Comparison of ENCODE assay signal across 13 mouse cellular contexts in the genomic region with DNA sequence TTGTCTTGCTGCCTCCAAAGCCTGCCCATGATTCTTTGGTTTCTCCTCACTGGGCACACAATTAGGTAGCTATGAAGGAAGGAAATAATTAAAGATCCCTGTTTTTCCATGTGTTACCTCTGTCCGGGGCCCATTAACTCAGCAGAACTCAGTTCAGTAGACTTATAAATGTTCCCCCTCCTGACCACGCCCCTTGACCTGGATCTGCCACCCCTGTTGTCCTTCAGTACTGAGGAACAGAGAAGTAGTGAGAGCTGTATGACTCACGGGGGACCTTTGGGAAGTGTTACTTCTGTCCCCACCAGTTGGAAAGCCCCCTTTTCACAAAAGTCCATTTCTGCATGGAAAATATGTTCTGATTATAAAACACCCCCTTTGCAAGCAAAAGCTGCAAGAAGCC.
DNase-seq lines count a peak whose midpoint lies in the region; ATAC-seq and TF ChIP-seq lines count a peak whose summit lies in the region.
"Had no signal": no experiment of that assay in that cellular context is flagged by ENCODE, and none has a peak within 500 bp of the region (broad histone marks: within the 10 kb centered on the region; RNA-seq: fewer than 3 reads in every experiment).

No protein-coding gene starts in this region.

- peak overlapping the region; percentile 28 for H3K27ac ChIP-seq in heart, postnatal 0 days (ENCODE audit: low read depth)
- H3K27ac ChIP-seq in hindbrain, embryonic 13.5 days: no peak overlapping the region
- H3K27ac ChIP-seq in forebrain, embryonic 11.5 days (ENCODE audit: low read depth, low read length): no peak overlapping the region

- peaks cover under 1% of the 10 kb centered on the region for H3K4me1 ChIP-seq in heart, postnatal 0 days (ENCODE audit: control insufficient read depth, insufficient read depth)
- no peaks in the 10 kb centered on the region for H3K4me1 ChIP-seq in hindbrain, embryonic 13.5 days (replicated peaks)
- no peaks in the 10 kb centered on the region for H3K4me1 ChIP-seq in forebrain, embryonic 11.5 days (replicated peaks; ENCODE audit: control insufficient read depth, insufficient read depth, low read length)

- TF ChIP-seq EP300 in heart, postnatal 0 days (IDR thresholded peaks at IDR 0.05; ENCODE audit: low read depth): no peak

- intact Hi-C loops in heart, postnatal 25 days (cut with DNase I): loop anchor here (5.0 kb wide), 1 partner anchor 225 kb away; a partner anchor contains a TSS

- TF ChIP-seq CTCF in heart, postnatal 0 days (IDR thresholded peaks at IDR 0.05; ENCODE audit: low read depth): no peak

- peaks cover 5% of the 10 kb centered on the region; the same call in 1 of the 2 replicates for H3K9me3 ChIP-seq in heart, postnatal 0 days (replicated peaks; ENCODE audit: control insufficient read depth, low read length)
- H3K9me3 ChIP-seq in hindbrain, embryonic 13.5 days: no peaks in the 10 kb centered on the region
- no peaks in the 10 kb centered on the region for H3K9me3 ChIP-seq in forebrain, embryonic 11.5 days (ENCODE audit: control insufficient read depth, low read length)

- H3K4me2 ChIP-seq in heart, postnatal 0 days (ENCODE audit: low read depth, low read length): no peak overlapping the region
- H3K4me2 ChIP-seq in hindbrain, embryonic 13.5 days: no peak overlapping the region
- no peak overlapping the region for H3K4me2 ChIP-seq in forebrain, embryonic 11.5 days (ENCODE audit: low read depth, low read length, severe bottlenecking)
- H3K4me2 ChIP-seq: midbrain, embryonic 11.5 days had no signal

- H3K36me3 ChIP-seq in heart, postnatal 0 days (replicated peaks; ENCODE audit: control insufficient read depth, insufficient read depth, low read length): peaks cover 53% of the 10 kb centered on the region
- H3K36me3 ChIP-seq in hindbrain, embryonic 13.5 days: peaks cover 41% of the 10 kb centered on the region
- peaks cover 3% of the 10 kb centered on the region; the same call in 1 of the 2 replicates for H3K36me3 ChIP-seq in forebrain, embryonic 11.5 days (ENCODE audit: control insufficient read depth, insufficient read depth, low read length)

- H3K4me3 ChIP-seq in heart, postnatal 0 days (ENCODE audit: low read depth, low read length): no peak overlapping the region
- no peak overlapping the region for H3K4me3 ChIP-seq in hindbrain, embryonic 13.5 days
- H3K4me3 ChIP-seq in forebrain, embryonic 11.5 days (ENCODE audit: low read depth, low read length): no peak overlapping the region
- H3K4me3 ChIP-seq: erythroblast, embryonic 14.5 days had no signal

- 62% methylated on average over 3 of the region's 3 CpGs for WGBS in heart, postnatal 0 days
- 87% methylated on average over 3 of the region's 3 CpGs for WGBS in hindbrain, embryonic 13.5 days
- WGBS in forebrain, embryonic 11.5 days: 86% methylated on average over 3 of the region's 3 CpGs

- no peak for ATAC-seq in heart, postnatal 0 days (ENCODE audit: insufficient read depth, low read depth)
- ATAC-seq in megakaryocyte-erythroid progenitor cell, adult 5-6 weeks (replicated peaks; ENCODE audit: low FRiP score, low TSS enrichment, poor library complexity, severe bottlenecking): no peak
- ATAC-seq in hindbrain, embryonic 13.5 days (ENCODE audit: low FRiP score): no peak
- ATAC-seq in forebrain, embryonic 11.5 days (replicated peaks; ENCODE audit: low FRiP score): no peak
- ATAC-seq: CD4-positive, CD25-positive, alpha-beta regulatory T cell, adult 4 months had no signal

- no peaks in the 10 kb centered on the region for H3K27me3 ChIP-seq in heart, postnatal 0 days (ENCODE audit: control insufficient read depth, insufficient read depth, low read length)
- no peaks in the 10 kb centered on the region for H3K27me3 ChIP-seq in hindbrain, embryonic 13.5 days
- no peaks in the 10 kb centered on the region for H3K27me3 ChIP-seq in forebrain, embryonic 11.5 days (ENCODE audit: control insufficient read depth, insufficient read depth, low read length)

- DNase-seq in heart, adult 8-10 months (ENCODE audit: low spot score): peak; percentile 35
- no peak for DNase-seq in heart, postnatal 25 days (ENCODE audit: low spot score)
- peak; percentile 88 for DNase-seq in adrenal gland, adult 2 months
- DNase-seq in heart, postnatal 0 days (ENCODE audit: low spot score): no peak
- DNase-seq in retina, embryonic 14.5 days (ENCODE audit: low spot score): peak; percentile 40
- no peak for DNase-seq in forebrain, embryonic 11.5 days (ENCODE audit: low spot score)
- DNase-seq: cerebellum, postnatal 14 days; kidney, postnatal 10 days had no signal

- H3K9ac ChIP-seq in heart, postnatal 0 days (replicated peaks; ENCODE audit: low read depth, low read length): no peak overlapping the region
- H3K9ac ChIP-seq in hindbrain, embryonic 13.5 days: no peak overlapping the region
- H3K9ac ChIP-seq in forebrain, embryonic 11.5 days (ENCODE audit: low read length): no peak overlapping the region

Comparison
In these comparisons a context has a peak if more than half of its experiments do, and no peak if none do; other contexts are left out.
1. DNase-seq: peak in heart, adult 8-10 months (single experiment), adrenal gland, adult 2 months (single experiment) and retina, embryonic 14.5 days (single experiment); none in heart, postnatal 25 days (single experiment), heart, postnatal 0 days (single experiment) and forebrain, embryonic 11.5 days (single experiment).